Mouse (Mus musculus) testis, adult 10 weeks (tissue): ENCODE results near the gene Vmn2r84. TPM values are rescaled to one million over a fixed set of nuclear protein-coding genes. Genes with fewer than 3 reads are reported as not detected.

ENCODE experiments used
- polyA plus RNA-seq: library from polyadenylated mRNA; stranded (reverse); fragments of 350-450 nt; fragmentation: Illumina TruSeq; extraction: RNeasy Lipid Tissue Mini Kit (QIAGEN cat#74804); gene quantifications from one replicate; pipeline ENCODE4 v1.2.3, GENCODE M21; 2014; ENCODE audit warnings: low read depth, low replicate concordance

Vmn2r84 gene
- 0.04 TPM for polyA plus RNA-seq

DNA sequence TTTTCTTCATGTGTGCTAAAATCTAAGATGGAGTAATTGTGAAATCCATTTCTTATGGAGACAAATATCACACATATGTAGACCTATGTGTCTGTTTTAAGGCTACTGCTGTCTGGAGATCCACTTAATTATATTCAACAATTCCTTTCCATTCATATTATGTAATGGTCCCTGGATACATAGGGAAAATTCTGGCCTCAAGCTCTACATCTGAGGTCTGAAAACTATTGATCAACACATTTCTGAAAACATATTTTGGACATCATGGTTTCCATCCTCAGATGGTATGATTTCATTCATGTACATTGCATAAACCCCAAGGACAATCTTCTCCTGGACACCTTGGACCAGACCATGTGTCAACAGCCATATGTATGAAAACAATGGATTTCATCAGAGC lies at the start of gene Vmn2r84:
Vmn2r84 (minus strand) TSS at position 101 of the 400 bp plus-strand sequence.

DNA sequence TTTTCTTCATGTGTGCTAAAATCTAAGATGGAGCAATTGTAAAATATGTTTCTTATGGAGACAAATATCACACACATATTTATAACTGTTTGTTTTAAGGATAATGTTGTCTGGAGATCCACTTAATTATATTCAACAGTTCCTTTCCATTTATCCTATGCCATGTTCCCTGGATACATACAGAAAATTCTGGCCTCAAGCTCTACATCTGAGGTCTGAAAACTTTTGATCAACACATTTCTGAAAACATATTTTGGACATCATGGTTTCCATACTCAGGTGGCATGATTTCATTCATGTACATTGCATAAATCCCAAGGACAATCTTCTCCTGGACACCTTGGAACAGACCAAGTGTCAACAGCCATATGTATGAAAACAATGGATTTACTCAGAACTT lies 35.5 kb upstream of the Vmn2r84 start, which contains the start of gene Vmn2r85:
Vmn2r85 (minus strand) TSS at position 101 of the 400 bp plus-strand sequence.

Other genes starting within 250 kb of the Vmn2r84 start
- gene Olfr825, start 227.6 kb downstream of the Vmn2r84 start, polyA plus RNA-seq = not detected
- not detected for gene Olfr826, start 210.1 kb downstream of the Vmn2r84 start, polyA plus RNA-seq
- gene Olfr827, start 179.9 kb downstream of the Vmn2r84 start, polyA plus RNA-seq = not detected
- not detected for gene Neurod4, start 114.1 kb downstream of the Vmn2r84 start, polyA plus RNA-seq
- gene Tespa1, start 71.5 kb downstream of the Vmn2r84 start, polyA plus RNA-seq = not detected
- gene Vmn2r85, start 35.4 kb upstream of the Vmn2r84 start, polyA plus RNA-seq = 0.07 TPM
- gene Vmn2r86, start 61.7 kb upstream of the Vmn2r84 start, polyA plus RNA-seq = 0.20 TPM
- not detected for gene Vmn2r87, start 103.1 kb upstream of the Vmn2r84 start, polyA plus RNA-seq